Mouse (Mus musculus) layer of hippocampus, postnatal 10 days (tissue): ENCODE results near the gene Serpina3c. TPM values are rescaled to one million over a fixed set of nuclear protein-coding genes. Genes with fewer than 3 reads are reported as not detected.

Source experiments
- DNase-seq, 2 experiments: peaks; one replicate each; pipeline ENCODE4 v3.0.0; 2021; ENCODE audit warnings: low spot score in 2 of 2
- long read RNA-seq: library from polyadenylated mRNA; stranded (forward); transcript quantifications from one replicate; pipeline ENCODE4 v2.0.0, GENCODE M21; 2023
- total RNA-seq, 2 experiments: library from RNA; stranded (reverse); gene quantifications; 2 replicates each; pipeline ENCODE4 v1.2.3; 2021

The Serpina3c gene
- under 1 TPM; 0.20 to 0.25 TPM for total RNA-seq
- long read RNA-seq: 0 reads

DNA sequence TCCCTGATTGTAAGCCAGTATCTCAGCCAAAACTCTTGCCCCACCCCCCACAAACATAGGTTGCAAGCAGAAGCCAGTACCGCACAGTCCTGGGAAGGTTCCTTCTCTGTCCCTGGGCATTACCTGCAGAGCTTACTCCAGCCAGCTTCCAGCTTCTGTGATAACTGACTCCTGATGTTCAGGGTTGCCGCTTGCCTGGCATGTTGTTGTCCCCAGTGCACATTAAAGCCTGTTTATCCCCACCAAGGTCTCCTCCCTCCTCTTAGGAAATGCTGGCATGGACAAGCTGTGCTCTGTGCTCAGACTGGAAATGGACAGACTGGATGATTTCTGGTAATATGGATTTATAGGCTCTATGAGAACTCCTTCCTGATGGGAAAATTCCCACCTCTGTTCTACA lies at the start of gene Serpina3c:
TSS of gene Serpina3c (minus strand) at position 215 of the 400 bp plus-strand sequence.
- DNase-seq: no peak

DNA sequence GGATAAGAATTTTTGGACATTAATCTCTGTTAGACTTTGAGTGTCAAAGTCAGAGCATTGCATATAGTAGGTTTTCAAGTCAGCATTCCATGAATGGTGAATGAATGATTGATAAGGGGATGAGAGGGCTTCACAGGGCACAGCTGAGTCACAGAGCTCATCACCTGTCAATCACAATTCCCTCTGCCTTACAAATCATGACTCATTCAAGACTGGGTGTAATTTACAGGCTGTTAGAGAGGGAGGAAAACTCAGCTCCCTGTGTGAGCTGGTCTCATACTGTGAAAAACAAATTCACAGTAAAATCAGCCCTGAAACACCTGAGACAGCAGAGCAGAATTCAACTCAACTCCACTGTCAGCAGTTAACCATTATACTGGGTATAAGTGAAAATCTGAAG lies 37.2 kb upstream of the Serpina3c start:
- DNase-seq: no peak

DNA sequence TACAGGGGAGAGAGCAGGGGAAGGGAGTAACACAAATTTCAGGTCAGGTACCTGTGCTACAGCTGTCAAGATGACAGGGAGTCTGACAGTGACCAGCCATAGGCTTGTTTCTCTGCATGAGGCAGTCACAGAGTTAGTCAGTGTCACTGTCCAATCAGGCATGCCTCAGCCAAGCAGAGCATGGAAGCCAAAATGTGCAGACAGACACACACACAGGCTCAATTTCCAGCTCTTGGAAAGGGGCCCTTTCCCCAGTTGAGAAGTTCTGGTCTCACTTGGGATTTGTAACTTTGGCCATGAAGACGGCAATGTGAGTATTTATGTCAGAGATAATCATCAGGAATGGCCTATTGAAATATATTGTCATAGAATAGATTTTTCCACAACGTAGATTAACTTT lies 35.6 kb upstream of the Serpina3c start:
- no peak for DNase-seq

DNA sequence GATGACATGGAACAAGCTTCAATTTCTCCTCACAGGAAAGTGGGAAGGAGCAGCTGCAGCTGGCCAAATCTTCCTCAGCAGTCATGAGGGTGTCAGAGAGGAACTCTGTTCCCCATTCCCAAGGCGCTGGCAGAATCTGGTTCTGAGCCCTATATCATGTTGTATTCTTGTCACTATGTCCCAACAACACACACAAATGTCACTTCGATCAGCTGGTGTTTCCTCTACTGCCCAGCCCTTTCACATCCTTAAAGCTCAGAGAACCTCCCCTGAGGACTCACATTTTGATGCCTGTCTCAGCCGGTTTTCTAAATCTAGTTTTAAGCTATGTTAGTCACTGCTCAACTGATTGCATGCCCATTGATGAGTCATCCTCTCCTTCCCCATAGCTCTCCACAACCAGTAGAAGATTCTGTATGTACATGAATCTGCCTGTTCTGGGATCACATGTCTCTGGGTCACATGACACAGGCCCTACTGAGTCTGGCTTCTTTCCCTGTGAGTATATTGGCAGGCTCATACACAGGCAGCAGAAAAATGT lies 32.4 kb upstream of the Serpina3c start:
- no peak for DNase-seq

DNA sequence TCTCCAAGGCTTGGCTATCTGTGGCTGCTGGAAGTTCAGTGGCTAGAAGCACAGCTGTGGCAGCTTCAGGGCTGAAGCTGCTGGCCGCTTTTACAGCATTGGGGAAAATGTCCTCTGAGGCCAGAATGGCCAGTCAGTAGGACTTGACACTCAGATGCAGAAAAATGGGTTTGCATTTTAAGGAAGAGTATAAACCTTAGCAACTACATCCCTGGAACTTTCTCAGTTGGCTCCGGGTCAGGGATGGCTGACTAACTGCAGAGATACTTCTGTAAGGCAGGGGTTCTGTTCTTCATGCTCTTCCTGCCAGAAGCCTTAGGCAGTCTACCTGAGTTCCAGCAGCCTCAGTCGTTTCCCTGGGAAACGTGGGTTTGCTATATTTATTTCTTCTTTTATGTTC lies 31.4 kb upstream of the Serpina3c start:
- no peak for DNase-seq

DNA sequence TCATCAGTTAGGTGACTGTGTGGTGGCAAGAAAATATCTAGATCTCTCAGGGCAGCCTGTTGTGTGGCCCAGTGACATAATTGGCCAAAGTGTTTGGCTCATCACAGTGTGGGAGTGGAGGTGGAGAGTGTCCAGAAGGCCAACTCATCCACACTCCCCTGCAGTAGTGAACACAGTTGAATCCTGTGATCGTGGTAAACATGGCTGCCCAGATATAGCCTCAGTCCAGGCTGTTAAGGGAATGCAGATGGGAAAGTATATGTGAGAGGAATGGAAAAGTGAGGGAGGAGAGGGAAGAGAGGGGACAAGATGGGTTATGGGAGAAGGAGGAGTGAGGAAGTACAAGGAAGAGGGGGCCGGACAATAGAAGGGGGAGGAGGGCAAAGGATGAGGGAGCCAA lies 25.3 kb upstream of the Serpina3c start:
- DNase-seq: no peak

DNA sequence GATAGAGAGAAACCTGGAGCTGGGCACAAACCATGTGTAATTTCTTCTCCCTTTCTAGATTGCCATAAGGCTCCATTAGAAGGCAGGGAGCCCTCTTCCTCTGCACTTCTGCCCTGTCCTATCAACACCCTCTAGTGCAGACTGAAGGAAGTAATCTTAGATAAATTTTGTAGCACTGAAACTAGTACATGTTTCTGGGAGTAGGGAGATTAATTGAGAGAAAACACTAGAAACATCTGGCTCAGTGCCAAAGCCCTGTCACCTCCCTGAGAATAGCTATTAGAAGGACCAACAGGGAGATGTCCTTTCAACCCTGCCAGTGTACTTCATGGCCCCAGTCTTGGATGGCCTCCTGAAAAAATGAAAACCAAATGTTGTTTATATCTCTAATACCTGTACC lies 24.9 kb upstream of the Serpina3c start:
- no peak for DNase-seq

DNA sequence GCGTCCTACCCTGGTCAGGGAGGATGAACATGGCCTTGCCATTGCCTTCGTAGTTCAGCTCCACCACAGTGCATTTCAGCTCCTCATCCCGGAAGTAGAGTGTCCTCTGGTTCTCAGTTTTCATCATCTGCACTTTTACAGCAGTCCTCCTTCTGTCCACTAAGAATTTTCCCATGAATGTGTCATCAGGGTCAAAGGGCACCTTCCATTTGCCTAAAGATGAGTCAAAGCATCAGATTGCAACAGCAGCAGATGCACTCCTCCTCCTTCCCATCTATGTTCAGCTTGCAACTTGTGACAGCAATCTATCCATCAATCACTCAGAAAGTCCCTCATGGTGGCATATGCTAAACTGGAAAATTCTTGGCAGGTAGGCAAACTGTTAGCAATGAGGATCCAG lies 22.0 kb upstream of the Serpina3c start:
- no peak for DNase-seq

DNA sequence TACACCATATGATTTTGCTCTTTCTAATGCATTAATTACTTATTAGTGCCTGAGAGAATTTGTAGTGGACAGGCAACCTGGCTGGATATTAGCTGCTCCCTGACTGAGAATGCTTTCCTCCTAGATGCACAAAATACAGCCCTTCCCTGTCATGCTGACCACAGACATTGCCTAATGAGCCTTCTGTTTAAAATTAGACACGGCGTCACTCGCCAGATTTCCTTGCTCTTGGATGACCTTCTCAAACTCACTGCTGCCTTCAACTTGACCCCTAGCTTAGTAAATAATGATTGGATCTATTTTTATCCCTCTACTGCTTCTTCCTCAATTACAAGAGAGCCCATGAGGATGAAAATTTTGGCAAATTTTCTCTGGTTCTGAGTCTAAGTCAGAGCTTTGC lies 21.1 kb upstream of the Serpina3c start:
- DNase-seq: no peak

DNA sequence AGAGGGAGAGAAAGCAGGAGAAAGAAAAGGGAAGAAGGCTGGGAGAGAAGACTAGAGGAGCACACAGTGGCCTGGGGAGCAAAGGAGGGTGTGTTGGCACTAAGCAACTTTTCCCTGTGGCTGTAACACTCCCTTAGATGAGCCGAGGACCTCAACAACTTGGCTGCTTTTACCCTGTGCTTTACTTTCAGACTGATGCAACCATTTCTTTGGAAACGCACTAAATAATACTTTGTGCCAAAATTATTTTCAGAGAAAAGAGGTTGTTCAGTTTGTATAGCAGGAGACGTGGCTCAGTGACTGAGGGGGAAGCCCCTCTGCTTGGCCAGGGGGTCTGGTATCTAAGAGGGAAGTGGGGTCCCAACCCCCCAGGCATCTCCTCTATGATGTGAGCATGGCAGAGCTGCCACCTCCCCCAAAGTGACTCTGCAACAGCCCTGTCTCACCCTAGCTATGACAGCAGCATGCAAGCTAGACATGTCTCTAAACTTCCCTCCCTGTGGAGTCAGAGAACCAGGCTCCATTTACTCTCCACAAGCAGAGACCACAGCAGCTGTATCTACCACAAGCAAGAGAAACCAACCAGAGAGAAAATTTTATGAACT lies 527 bp downstream of the Serpina3c start:
- no peak for DNase-seq

DNA sequence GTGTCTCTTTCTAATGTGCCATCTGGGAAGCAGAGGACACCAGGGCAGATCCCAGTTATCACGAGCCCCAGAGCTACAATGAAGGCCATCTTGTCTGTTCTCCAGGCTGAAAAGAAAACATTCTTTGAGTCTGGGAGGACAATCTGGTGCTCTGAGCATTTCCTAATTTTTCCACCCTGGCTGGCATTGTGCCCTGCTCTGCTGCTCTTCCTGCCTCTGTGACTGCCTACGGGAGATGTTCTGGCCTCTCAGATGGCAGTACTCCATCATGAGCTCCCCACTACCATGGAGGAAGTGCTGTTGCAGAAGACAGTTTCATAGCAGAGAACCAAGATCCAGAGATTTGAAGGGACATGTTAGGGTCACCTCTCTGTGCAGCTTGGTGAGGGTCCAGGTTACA lies 1.7 kb downstream of the Serpina3c start:
- DNase-seq: no peak

DNA sequence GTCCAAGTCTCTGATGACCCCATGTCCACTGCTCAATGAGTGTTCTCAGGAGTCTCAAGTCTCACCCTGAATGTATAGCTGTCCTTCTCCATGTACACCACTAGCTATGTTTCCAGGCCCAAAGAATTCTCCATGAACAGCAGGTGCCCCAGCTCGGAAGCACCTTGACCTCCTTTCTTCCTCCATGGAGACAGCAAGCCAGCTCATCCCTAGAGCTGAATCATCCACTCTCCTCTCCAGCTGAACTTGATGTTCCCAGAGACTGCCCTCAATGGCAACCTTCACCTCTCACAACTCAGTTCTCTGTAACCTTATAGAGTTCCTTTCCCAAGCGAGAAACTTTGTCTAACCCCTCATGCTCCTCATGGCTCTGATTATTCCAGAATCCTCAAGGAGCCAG lies 8.1 kb downstream of the Serpina3c start:
- no peak for DNase-seq

DNA sequence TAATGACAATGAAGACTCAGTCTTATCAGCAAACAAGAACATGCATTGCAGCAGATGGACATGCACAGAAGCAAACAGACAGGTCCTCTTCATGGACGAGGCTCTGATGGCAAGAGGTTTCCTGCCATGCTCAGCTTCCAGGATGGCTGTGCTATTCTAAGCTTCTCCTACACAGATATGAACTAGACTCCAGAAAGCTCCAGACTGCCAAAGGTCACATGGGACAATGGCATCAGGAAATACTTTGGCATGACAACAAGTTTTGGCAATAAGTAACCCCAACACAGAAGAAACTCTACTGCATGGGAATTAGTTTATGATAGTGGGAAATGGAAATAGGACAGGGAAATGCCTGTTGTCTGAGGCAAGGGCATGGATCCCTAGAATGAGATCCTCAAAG lies 10.4 kb downstream of the Serpina3c start:
- no peak for DNase-seq

DNA sequence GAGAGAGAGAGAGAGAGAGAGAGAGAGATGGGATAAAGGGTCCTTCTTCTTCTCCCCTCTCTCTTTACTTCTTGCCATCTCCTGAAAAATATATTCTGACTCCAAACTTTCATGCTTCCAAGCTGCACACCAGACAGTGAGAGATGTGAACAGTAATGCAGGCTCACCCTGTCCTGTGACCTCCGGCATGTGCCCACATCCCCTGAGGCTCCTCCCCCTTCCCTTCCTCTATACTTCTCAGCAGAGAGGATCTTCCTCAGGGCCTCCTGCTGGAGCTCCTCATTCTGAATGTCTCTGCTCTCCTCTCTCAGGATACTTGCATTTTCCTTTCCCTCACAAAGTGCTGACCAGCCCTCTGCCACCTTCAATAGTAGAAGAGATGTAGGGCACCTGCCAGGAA lies 11.2 kb downstream of the Serpina3c start:
- no peak for DNase-seq

DNA sequence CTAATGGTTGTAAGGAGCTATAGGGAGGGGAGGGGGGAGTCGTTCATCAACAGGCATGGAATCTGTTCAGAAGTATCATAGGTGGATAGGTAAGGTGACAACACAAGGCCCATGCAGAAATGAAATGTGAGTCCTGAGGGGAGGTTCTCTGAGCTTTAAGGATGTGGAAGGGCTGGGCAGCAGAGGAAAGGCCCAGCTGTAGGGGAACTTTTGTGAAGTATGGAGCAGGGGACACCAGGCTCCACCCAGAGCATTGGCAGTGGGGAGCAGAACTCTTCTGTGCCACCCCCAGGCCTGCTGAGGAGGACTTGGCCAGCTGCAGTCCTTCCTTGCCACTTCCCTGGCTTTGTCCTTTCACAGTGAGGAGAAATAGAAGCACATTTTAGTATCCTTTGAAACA lies 12.2 kb downstream of the Serpina3c start:
- DNase-seq: no peak

DNA sequence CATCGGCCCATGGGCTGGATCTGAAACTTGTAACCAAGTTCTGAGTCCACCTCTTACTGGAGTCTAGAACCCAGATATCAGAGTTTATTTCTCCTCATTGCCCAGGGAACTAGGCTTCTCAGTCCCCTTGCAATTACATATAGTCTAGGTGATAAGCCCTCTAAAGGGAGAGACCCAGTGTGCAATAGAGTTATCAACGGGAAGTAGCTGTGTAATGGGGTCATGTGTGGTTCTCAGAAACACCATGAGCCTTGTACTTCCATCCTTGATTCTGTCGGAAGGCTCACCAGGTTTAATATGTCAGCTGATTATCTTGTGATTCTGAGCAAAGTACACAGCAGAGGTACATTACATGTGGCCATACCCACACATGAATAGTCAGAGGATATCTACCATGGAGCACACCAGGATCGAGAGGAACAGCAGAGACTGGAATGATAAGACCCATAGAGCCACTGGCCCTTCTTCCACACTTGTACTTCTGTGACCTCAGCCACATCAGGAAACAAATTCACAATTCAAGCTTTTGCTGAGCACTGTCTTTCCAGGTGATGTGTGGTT lies 13.0 kb downstream of the Serpina3c start:
- DNase-seq: no peak

DNA sequence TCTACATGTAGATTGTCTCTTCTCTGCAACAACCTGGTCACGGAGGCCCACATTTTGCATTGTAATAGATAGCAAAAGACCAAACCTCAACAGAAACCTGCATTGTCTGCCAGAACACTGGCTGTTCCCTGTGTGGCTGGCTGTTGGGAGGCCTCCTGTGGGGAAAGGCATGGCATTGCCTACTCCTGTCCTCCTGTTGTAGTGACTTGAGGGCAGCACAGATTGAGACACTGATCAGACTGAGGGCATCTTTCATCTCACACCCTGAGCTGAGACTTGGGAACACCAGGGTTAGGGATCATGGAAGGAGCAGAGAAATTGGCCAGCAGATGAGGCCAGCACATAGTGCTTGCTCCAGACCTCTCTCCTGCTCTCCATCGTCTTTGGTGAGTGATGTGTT lies 15.5 kb downstream of the Serpina3c start:
- DNase-seq: no peak

DNA sequence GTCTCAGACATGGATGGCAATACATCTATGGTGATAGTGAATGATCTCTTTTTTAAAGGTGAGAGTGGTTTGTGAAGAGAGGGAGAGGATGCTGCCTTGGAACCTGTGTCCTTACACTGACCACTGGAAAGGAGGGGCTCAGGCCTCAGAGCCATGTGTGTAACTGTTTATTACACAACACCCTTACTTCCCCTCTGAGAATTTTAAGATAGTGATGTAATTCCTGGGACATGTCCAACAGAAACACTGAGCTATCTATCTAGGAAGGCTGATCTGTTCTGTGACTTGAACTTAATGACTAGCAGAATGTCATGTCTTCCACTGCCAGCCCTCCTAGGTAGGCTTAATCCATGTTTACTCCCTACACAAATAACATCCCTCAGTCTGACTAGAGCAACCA lies 22.6 kb downstream of the Serpina3c start:
- DNase-seq: no peak

DNA sequence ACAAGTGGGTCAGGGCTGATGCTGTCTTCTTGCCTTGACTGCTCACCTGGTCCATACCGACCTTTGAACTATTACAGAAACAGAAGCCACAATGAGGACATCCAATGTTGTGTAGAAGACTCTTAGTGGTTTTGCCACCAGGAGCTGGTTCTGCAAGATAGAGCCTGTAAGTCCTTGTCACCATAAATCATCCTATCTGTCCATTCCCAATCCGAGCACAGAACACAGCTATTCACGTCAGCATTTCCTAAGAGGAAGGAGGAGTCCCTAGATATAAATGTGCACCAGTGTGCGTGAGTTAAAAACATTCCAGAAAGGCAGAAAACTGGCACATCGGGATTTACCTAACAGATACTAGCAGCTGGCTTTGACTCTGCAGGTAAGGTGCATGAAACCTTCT lies 26.0 kb downstream of the Serpina3c start, which contains the start of gene Serpina3b:
TSS of gene Serpina3b (plus strand) at position 301 of the 400 bp plus-strand sequence.
- DNase-seq: no peak

DNA sequence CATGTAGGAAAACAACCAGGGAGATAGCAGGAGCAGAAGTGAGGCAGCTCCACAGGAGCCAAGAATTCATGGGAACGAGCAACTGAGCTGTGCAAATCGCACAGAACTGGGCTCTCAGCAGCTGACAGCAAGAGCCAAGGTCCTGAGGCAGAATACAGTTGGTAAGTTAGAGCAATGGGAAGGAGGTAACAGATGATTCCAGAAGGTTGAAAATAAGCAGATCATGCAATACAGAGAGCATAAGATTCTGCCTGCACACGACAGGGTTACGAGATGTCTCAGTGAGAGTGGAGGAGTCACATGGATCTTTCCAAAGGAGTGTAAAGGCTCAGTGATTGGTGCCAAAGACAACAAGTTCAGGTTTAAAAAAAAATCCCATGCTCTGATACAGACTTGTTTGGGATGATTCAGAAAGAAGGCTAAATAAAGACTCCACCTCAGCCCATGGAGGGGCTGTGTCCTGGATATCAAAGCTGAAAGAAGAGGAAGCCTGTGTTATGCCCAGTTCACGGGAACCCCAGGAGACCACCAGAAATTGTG lies 28.6 kb downstream of the Serpina3c start:
- no peak for DNase-seq

DNA sequence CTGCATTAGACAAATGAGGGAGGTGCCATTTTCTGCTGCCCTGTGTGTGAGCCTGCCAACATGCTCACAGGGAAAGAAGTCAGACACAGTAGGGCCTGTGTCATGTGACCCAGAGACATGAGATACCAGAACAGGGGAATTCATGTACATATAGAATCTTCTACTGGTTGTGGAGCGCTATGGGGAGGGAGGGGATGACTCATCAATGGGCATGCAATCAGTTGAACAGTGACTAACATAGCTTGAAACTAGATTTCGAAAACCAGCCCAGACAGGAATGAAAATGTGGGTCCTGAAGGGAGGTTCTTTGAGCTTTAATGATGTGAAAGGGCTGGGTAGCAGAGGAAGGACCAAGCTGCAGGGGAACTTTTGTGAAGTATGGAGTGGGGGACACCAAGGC lies 29.7 kb downstream of the Serpina3c start:
- no peak for DNase-seq

DNA sequence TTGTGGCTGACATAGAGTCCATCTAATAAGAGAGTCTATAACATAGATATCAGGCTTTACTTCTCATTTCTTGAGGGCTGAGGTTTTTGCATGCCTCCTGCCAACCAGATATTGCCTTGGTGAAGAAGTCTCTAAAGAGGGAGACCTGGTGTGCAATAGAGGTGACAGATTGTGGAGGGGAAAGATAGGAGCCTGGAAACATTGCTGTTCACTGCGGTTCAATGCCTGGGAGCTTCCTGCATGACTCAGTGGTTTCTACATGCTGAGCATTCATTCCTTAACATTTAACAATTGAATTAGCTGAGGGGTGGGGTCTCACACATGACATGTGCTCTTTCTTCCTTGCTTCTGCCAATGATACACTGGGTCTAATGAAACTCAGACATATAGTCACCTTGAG lies 30.6 kb downstream of the Serpina3c start:
- no peak for DNase-seq
